Mouse (Mus musculus): Measurements from ENCODE around the gene Cbl. TPM values are rescaled to one million over a fixed set of nuclear protein-coding genes. Genes with fewer than 3 reads are reported as not detected.

The Cbl gene
- total RNA-seq, 2 experiments from 2014 or later: 7.5 to 13.4 TPM

- peak overlapping the region; percentile 94 for H3K27ac ChIP-seq
- no peak overlapping the region for H3K4me3 ChIP-seq
- intact Hi-C loops (cut with DNase I): loop anchor here (5.0 kb wide), 1 partner anchor 40 kb away; no protein-coding TSS in a partner anchor
- no peak for DNase-seq
- no peak for TF ChIP-seq CTCF (IDR thresholded peaks at IDR 0.05)
These were observed 101.6 kb downstream of the Cbl start for GRCm38 (mm10) chr9:44132200-44132599.

- peak overlapping the region; percentile 66 for H3K4me3 ChIP-seq
These were observed 102.6 kb downstream of the Cbl start for GRCm38 (mm10) chr9:44131276-44131590.

GRCm38 (mm10) chr9:44130581-44131275 is 103.1 kb downstream of the Cbl start:
- peak overlapping the region; percentile 66 for H3K4me3 ChIP-seq
- peak overlapping the region; percentile 94 for H3K27ac ChIP-seq
- intact Hi-C loops (cut with DNase I): loop anchor here (5.0 kb wide), 1 partner anchor 42 kb away; no protein-coding TSS in a partner anchor
- TF ChIP-seq CTCF (IDR thresholded peaks at IDR 0.05): no peak
- peak; percentile 56 for DNase-seq

More at GRCm38 (mm10) chr9:44131276-44131590, 102.6 kb downstream of the Cbl start:
- intact Hi-C loops (cut with DNase I): loop anchor here (5.0 kb wide), 1 partner anchor 41 kb away; no protein-coding TSS in a partner anchor
- peak overlapping the region; percentile 94 for H3K27ac ChIP-seq
- no peak for DNase-seq
- no peak for TF ChIP-seq CTCF (IDR thresholded peaks at IDR 0.05)

GRCm38 (mm10) chr9:44130034-44130433 is 103.8 kb downstream of the Cbl start:
- intact Hi-C loops (cut with DNase I): loop anchor here (5.0 kb wide), 1 partner anchor 42 kb away; no protein-coding TSS in a partner anchor
- peak; percentile 77 for DNase-seq
- TF ChIP-seq CTCF (IDR thresholded peaks at IDR 0.05): no peak
- Histone ChIP-seq H3K4me3 (peak overlapping the region; percentile 66), H3K27ac (peak overlapping the region; percentile 94)

- no peak for TF ChIP-seq CTCF (IDR thresholded peaks at IDR 0.05)
- Histone ChIP-seq H3K27ac (peak overlapping the region; percentile 94), H3K4me3 (peak overlapping the region; percentile 66)
- intact Hi-C loops (cut with DNase I): loop anchor here (5.0 kb wide), 2 partner anchors 43 to 118 kb away; no protein-coding TSS in a partner anchor
- no peak for DNase-seq
These were observed 104.2 kb downstream of the Cbl start for GRCm38 (mm10) chr9:44129633-44130032.

GRCm38 (mm10) chr9:44127351-44127801 is 106.5 kb downstream of the Cbl start:
- peak; percentile 55 for DNase-seq
- peak overlapping the region; percentile 83 for H3K27ac ChIP-seq
- no peak overlapping the region for H3K4me3 ChIP-seq
- no peak for TF ChIP-seq CTCF (IDR thresholded peaks at IDR 0.05)
- intact Hi-C loops (cut with DNase I): loop anchor here (2.0 to 5.0 kb wide), 2 partner anchors 120 to 267 kb away; no protein-coding TSS in a partner anchor

- H3K4me3 ChIP-seq: no peak overlapping the region; the same call in 1 of the 2 replicates
- no peak for TF ChIP-seq CTCF (IDR thresholded peaks at IDR 0.05)
- intact Hi-C loops (cut with DNase I): loop anchor here (2.0 to 5.0 kb wide), 2 partner anchors 121 to 268 kb away; no protein-coding TSS in a partner anchor
- peak overlapping the region; percentile 83 for H3K27ac ChIP-seq
- DNase-seq: no peak
These were observed 107.1 kb downstream of the Cbl start for GRCm38 (mm10) chr9:44126746-44127145.

GRCm38 (mm10) chr9:44125546-44126428 is 108.1 kb downstream of the Cbl start:
- H3K4me3 ChIP-seq: peak overlapping the region; percentile 64
- TF ChIP-seq CTCF (IDR thresholded peaks at IDR 0.05): peak; percentile 93
- intact Hi-C loops (cut with DNase I): loop anchor here (2.0 to 5.0 kb wide), 2 partner anchors 122 to 269 kb away; no protein-coding TSS in a partner anchor

GRCm38 (mm10) chr9:44125026-44125425 is 108.8 kb downstream of the Cbl start:
- no peak overlapping the region for H3K4me3 ChIP-seq
- intact Hi-C loops (cut with DNase I): loop anchor here (5.0 kb wide), 1 partner anchor 122 kb away; no protein-coding TSS in a partner anchor
- no peak overlapping the region for H3K27ac ChIP-seq
- no peak for DNase-seq
- TF ChIP-seq CTCF (IDR thresholded peaks at IDR 0.05): no peak

More at GRCm38 (mm10) chr9:44125546-44126428, 108.1 kb downstream of the Cbl start:
- DNase-seq: peak; percentile 87
- peak overlapping the region; percentile 83 for H3K27ac ChIP-seq

GRCm38 (mm10) chr9:44124317-44124716 is 109.5 kb downstream of the Cbl start:
- TF ChIP-seq CTCF (IDR thresholded peaks at IDR 0.05): peak; percentile 69
- Histone ChIP-seq H3K4me3 (no peak overlapping the region), H3K27ac (no peak overlapping the region)
- intact Hi-C loops (cut with DNase I): no loop called here
- no peak for DNase-seq

- no peak for TF ChIP-seq CTCF (IDR thresholded peaks at IDR 0.05)
- intact Hi-C loops (cut with DNase I): loop anchor here (1.0 kb wide), 1 partner anchor 30 kb away; no protein-coding TSS in a partner anchor
These were observed 113.8 kb downstream of the Cbl start for GRCm38 (mm10) chr9:44119948-44120465.

GRCm38 (mm10) chr9:44119011-44119410 is 114.8 kb downstream of the Cbl start:
- intact Hi-C loops (cut with DNase I): no loop called here
- DNase-seq: peak; percentile 47

More at GRCm38 (mm10) chr9:44119948-44120465, 113.8 kb downstream of the Cbl start:
- Histone ChIP-seq H3K27ac (no peak overlapping the region), H3K4me3 (no peak overlapping the region)
- DNase-seq: no peak

More at GRCm38 (mm10) chr9:44119011-44119410, 114.8 kb downstream of the Cbl start:
- no peak overlapping the region for H3K4me3 ChIP-seq
- peak; percentile 71 for TF ChIP-seq CTCF (IDR thresholded peaks at IDR 0.05)
- no peak overlapping the region for H3K27ac ChIP-seq

Data from gastrocnemius, adult 2 months (tissue).